Mouse (Mus musculus): Measurements from ENCODE around the gene Cts6.
"Not testable (repeated sequence)": the region's sequence is repeated elsewhere in the genome, so short reads cannot be mapped to it uniquely, and the experiment has no call there.

The Cts6 gene

GRCm38 (mm10) chr13:61203310-61203709 is at the start of gene Cts6:
Cts6 (minus strand) TSS chr13:61203410.
- no peak for DNase-seq (ENCODE audit: low spot score)

- DNase-seq (ENCODE audit: low spot score): peak; percentile 77
Measured at GRCm38 (mm10) chr13:61241076-61241947, 38.1 kb upstream of the Cts6 start.

- not testable (repeated sequence) for DNase-seq (ENCODE audit: low spot score)
Measured at GRCm38 (mm10) chr13:61185151-61185933, 17.9 kb downstream of the Cts6 start.

GRCm38 (mm10) chr13:61164622-61165021 is 38.6 kb downstream of the Cts6 start:
- DNase-seq (ENCODE audit: low spot score): no peak

DNA sequence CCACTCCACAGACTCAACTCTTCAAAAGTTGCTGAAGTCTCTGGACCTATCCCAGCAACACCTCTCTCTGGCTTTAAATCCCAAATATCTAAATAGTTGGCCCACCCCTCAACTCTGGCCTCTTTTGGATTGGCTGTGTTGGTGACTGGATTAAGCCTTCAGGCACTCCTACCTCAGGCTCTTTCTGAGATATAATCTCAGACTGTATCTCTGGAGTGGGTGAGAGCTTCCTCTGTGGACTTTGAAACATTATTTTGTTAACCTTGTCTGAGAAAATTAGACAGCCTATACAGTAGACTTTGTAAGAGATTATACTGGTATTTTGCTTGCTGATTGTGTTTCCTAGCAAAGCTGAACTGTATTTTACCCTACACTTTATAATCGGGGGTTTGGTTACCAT is 39.1 kb downstream of the Cts6 start, which contains the start of gene Ctsr:
Ctsr (minus strand) TSS at position 101 of the 400 bp plus-strand sequence.
- DNase-seq (ENCODE audit: low spot score): no peak
